ENCODE assay signal across 14 mouse cellular contexts in genomic region chr12:101831221-101831620, GRCm38 (mm10). TPM values are rescaled to one million over a fixed set of nuclear protein-coding genes. Genes with fewer than 3 reads are reported as not detected.
DNase-seq lines count a peak whose midpoint lies in the region; ATAC-seq and TF ChIP-seq lines count a peak whose summit lies in the region.
"Had no signal": no experiment of that assay in that cellular context is flagged by ENCODE, and none has a peak within 500 bp of the region (broad histone marks: within the 10 kb centered on the region; RNA-seq: fewer than 3 reads in every experiment).

No protein-coding gene starts in this region.

- ATAC-seq in heart, embryonic 13.5 days (ENCODE audit: extremely low read depth, insufficient number of reproducible peaks, low FRiP score, low TSS enrichment) = no peak
- no peak for ATAC-seq in kidney, postnatal 0 days (replicated peaks; ENCODE audit: low FRiP score, low read depth)
- ATAC-seq in stomach, embryonic 16.5 days (ENCODE audit: insufficient read depth, low FRiP score) = no peak
- ATAC-seq: liver, postnatal 0 days; Patski had no signal

- peaks cover 24% of the 10 kb centered on the region for H3K36me3 ChIP-seq in heart, embryonic 13.5 days
- peaks cover 4% of the 10 kb centered on the region; the same call in 1 of the 2 replicates for H3K36me3 ChIP-seq in kidney, postnatal 0 days (ENCODE audit: insufficient read depth, low read length)
- no peaks in the 10 kb centered on the region for H3K36me3 ChIP-seq in stomach, embryonic 16.5 days (ENCODE audit: control insufficient read depth, insufficient read depth, low read length)
- peaks cover 22% of the 10 kb centered on the region for H3K36me3 ChIP-seq in embryonic facial prominence, embryonic 10.5 days (replicated peaks)

- H3K9ac ChIP-seq in heart, embryonic 13.5 days = no peak overlapping the region
- no peak overlapping the region for H3K9ac ChIP-seq in kidney, postnatal 0 days (ENCODE audit: low read depth, low read length)
- no peak overlapping the region for H3K9ac ChIP-seq in stomach, embryonic 16.5 days (ENCODE audit: low read length)
- H3K9ac ChIP-seq: liver, postnatal 0 days; midbrain, embryonic 12.5 days had no signal

- no peak overlapping the region for H3K4me3 ChIP-seq in heart, embryonic 13.5 days
- H3K4me3 ChIP-seq in kidney, postnatal 0 days (replicated peaks; ENCODE audit: low read depth, low read length) = no peak overlapping the region
- no peak overlapping the region for H3K4me3 ChIP-seq in stomach, embryonic 16.5 days (replicated peaks; ENCODE audit: low read length)
- H3K4me3 ChIP-seq in embryonic facial prominence, embryonic 10.5 days = no peak overlapping the region
- H3K4me3 ChIP-seq: midbrain, embryonic 12.5 days had no signal

- H3K4me2 ChIP-seq in heart, embryonic 13.5 days = no peak overlapping the region
- H3K4me2 ChIP-seq in kidney, postnatal 0 days (ENCODE audit: low read length) = no peak overlapping the region
- no peak overlapping the region for H3K4me2 ChIP-seq in stomach, embryonic 16.5 days (ENCODE audit: low read depth, low read length)
- H3K4me2 ChIP-seq: midbrain, embryonic 12.5 days had no signal

- no peaks in the 10 kb centered on the region for H3K9me3 ChIP-seq in heart, embryonic 13.5 days
- H3K9me3 ChIP-seq in kidney, postnatal 0 days (replicated peaks; ENCODE audit: low read length) = no peaks in the 10 kb centered on the region
- H3K9me3 ChIP-seq in stomach, embryonic 16.5 days (replicated peaks; ENCODE audit: control insufficient read depth, low read length) = no peaks in the 10 kb centered on the region
- no peaks in the 10 kb centered on the region for H3K9me3 ChIP-seq in embryonic facial prominence, embryonic 10.5 days
- H3K9me3 ChIP-seq: midbrain, embryonic 12.5 days had no signal

- peak overlapping the region; percentile 51; the same call in 1 of the 2 replicates for H3K27ac ChIP-seq in heart, embryonic 13.5 days (replicated peaks)
- peak overlapping the region; percentile 66 for H3K27ac ChIP-seq in kidney, postnatal 0 days
- H3K27ac ChIP-seq in stomach, embryonic 16.5 days (ENCODE audit: low read length) = peak overlapping the region; percentile 40; the same call in 1 of the 2 replicates
- H3K27ac ChIP-seq in embryonic facial prominence, embryonic 10.5 days (replicated peaks) = no peak overlapping the region
- H3K27ac ChIP-seq: midbrain, embryonic 12.5 days had no signal

- TF ChIP-seq CTCF in kidney, postnatal 0 days (IDR thresholded peaks at IDR 0.05; ENCODE audit: low read depth) = no peak

- WGBS in heart, embryonic 13.5 days = 62% methylated on average over 4 of the region's 4 CpGs
- 60% methylated on average over 4 of the region's 4 CpGs for WGBS in kidney, postnatal 0 days
- WGBS in stomach, embryonic 16.5 days = 55% methylated on average over 4 of the region's 4 CpGs
- WGBS in embryonic facial prominence, embryonic 10.5 days = 75% methylated on average over 4 of the region's 4 CpGs

- no peak for DNase-seq in heart, postnatal 4 days
- DNase-seq in kidney, postnatal 0 days (ENCODE audit: low spot score) = no peak
- no peak for DNase-seq in kidney, postnatal 10 days
- DNase-seq in ovary, postnatal 36 days (ENCODE audit: low spot score) = peak; percentile 22
- DNase-seq in ovary, postnatal 14 days (ENCODE audit: low spot score) = no peak
- DNase-seq in embryonic facial prominence, embryonic 10.5 days (ENCODE audit: low spot score) = no peak
- DNase-seq: adrenal gland, adult 8-10 months; liver, postnatal 0 days; right cerebral cortex, postnatal 4 days had no signal

- peaks cover 20% of the 10 kb centered on the region for H3K4me1 ChIP-seq in heart, embryonic 13.5 days
- H3K4me1 ChIP-seq in kidney, postnatal 0 days (replicated peaks; ENCODE audit: insufficient read depth, low read length) = peaks cover 2% of the 10 kb centered on the region; the same call in 1 of the 2 replicates
- peaks cover 13% of the 10 kb centered on the region for H3K4me1 ChIP-seq in stomach, embryonic 16.5 days (ENCODE audit: control insufficient read depth, insufficient read depth, low read length)
- H3K4me1 ChIP-seq in embryonic facial prominence, embryonic 10.5 days = peaks cover 7% of the 10 kb centered on the region
- H3K4me1 ChIP-seq: midbrain, embryonic 12.5 days had no signal

- no peaks in the 10 kb centered on the region for H3K27me3 ChIP-seq in heart, embryonic 13.5 days (replicated peaks)
- H3K27me3 ChIP-seq in kidney, postnatal 0 days (ENCODE audit: insufficient read depth, low read length) = no peaks in the 10 kb centered on the region
- no peaks in the 10 kb centered on the region for H3K27me3 ChIP-seq in stomach, embryonic 16.5 days (ENCODE audit: control insufficient read depth, insufficient read depth, low read length)
- H3K27me3 ChIP-seq in embryonic facial prominence, embryonic 10.5 days (replicated peaks; ENCODE audit: low read depth, poor library complexity, severe bottlenecking) = no peaks in the 10 kb centered on the region
- H3K27me3 ChIP-seq: midbrain, embryonic 12.5 days; Patski had no signal

RNA-seq across cellular contexts. Expression of gene Fbln5, which starts 12.4 kb away (rescaled TPM):
- polyA plus RNA-seq in heart, embryonic 13.5 days (2015; fragmentation: Nextera tagmentation; extraction: Ambion mirVana) = 154 and 160 TPM in 2 replicates
- total RNA-seq in heart, postnatal 4 days (2021) = 10 to 100 TPM; 57.0 to 69.2 TPM
- polyA plus RNA-seq in kidney, postnatal 0 days (2015; fragmentation: Nextera tagmentation; extraction: Ambion mirVana) = 162 and 187 TPM in 2 replicates
- polyA plus RNA-seq in stomach, embryonic 16.5 days (2015; fragmentation: Nextera tagmentation; extraction: Ambion mirVana) = 66.9 and 78.3 TPM in 2 replicates
- polyA plus RNA-seq in embryonic facial prominence, embryonic 10.5 days (2016; fragmentation: Nextera tagmentation; extraction: Ambion mirVana) = 13.1 and 19.3 TPM in 2 replicates
- total RNA-seq: hematopoietic stem cell, adult 5-6 weeks had no signal
